Mouse (Mus musculus) intestine, embryonic 14.5 days (tissue): ENCODE measurements around the gene Ech1. TPM values are rescaled to one million over a fixed set of nuclear protein-coding genes. Genes with fewer than 3 reads are reported as not detected.

Experiments used
- ATAC-seq: fragments of 200-750 bp; cut with Nextera tagmentation; replicated peaks from 2 replicates; pipeline ENCODE4 v1.8.0; 2017; ENCODE audit warnings: low read depth, moderate number of reproducible peaks, moderate TSS enrichment, moderate library complexity; ENCODE audit not compliant: low FRiP score, low TSS enrichment
- DNase-seq: peaks from one replicate; pipeline ENCODE4 v3.0.0-alpha.2; 2018; ENCODE audit warnings: low spot score
- H3K27ac ChIP-seq: fragments of 300-500 bp; sonication (generic); 2 replicates; pipeline ENCODE4 v1.5.1; 2014; ENCODE audit warnings: low read depth, mild to moderate bottlenecking, control low read depth
- H3K27me3 ChIP-seq: fragments of 300-500 bp; sonication (generic); replicated peaks from 2 replicates; pipeline ENCODE4 v1.6.1; 2014; ENCODE audit warnings: low read length, control low read depth; ENCODE audit not compliant: control insufficient read depth, insufficient read depth
- H3K36me3 ChIP-seq: fragments of 300-500 bp; sonication (generic); 2 replicates; pipeline ENCODE4 v1.6.1; 2014; ENCODE audit warnings: low read length, control low read depth; ENCODE audit not compliant: control insufficient read depth, insufficient read depth
- H3K4me1 ChIP-seq: fragments of 300-500 bp; sonication (generic); replicated peaks from 2 replicates; pipeline ENCODE4 v1.6.1; 2014; ENCODE audit warnings: low read length, control low read depth, mixed read lengths; ENCODE audit not compliant: control insufficient read depth, insufficient read depth
- H3K4me2 ChIP-seq: fragments of 300-500 bp; sonication (generic); 2 replicates; pipeline ENCODE4 v1.6.1; 2014; ENCODE audit warnings: low read length
- H3K4me3 ChIP-seq: fragments of 300-500 bp; sonication (generic); 2 replicates; pipeline ENCODE4 v1.5.1; 2014; ENCODE audit warnings: low read depth, low read length, control low read depth, mixed read lengths
- H3K9ac ChIP-seq: fragments of 300-500 bp; sonication (generic); 2 replicates; pipeline ENCODE4 v1.6.1; 2014; ENCODE audit warnings: mild to moderate bottlenecking, low read length
- H3K9me3 ChIP-seq: fragments of 300-500 bp; sonication (generic); 2 replicates; pipeline ENCODE4 v1.6.1; 2016; ENCODE audit warnings: low read length, control low read depth; ENCODE audit not compliant: control insufficient read depth
- WGBS: fragments of 180-500 bp; shearing (Covaris S2); extraction: QIAGEN DNeasy Blood & Tissue Kit; methylation state at CpG from one replicate; pipeline ENCODE4 v1.1.7; 2014; 5-methylcytosine and 5-hydroxymethylcytosine counted together
- polyA plus RNA-seq: library from polyadenylated mRNA; unstranded; fragments of >200 nt; fragmentation: Nextera tagmentation; extraction: Ambion mirVana; gene quantifications from 2 replicates; pipeline ENCODE4 v1.2.1, GENCODE M21; 2014

Gene Ech1
- polyA plus RNA-seq, 1 experiment from 2014 or later, result 188 TPM

GRCm38 (mm10) chr7:28849700-28850236 is 24.8 kb downstream of the Ech1 start:
- ATAC-seq, result no peak
- Histone ChIP-seq H3K9ac (no peak overlapping the region), H3K9me3 (no peaks in the 10 kb centered on the region), H3K27ac (no peak overlapping the region), H3K4me2 (no peak overlapping the region), H3K4me1 (no peaks in the 10 kb centered on the region), H3K4me3 (no peak overlapping the region), H3K27me3 (no peaks in the 10 kb centered on the region), H3K36me3 (no peaks in the 10 kb centered on the region)
- no peak for DNase-seq
- WGBS, result 35% methylated on average over 1 of the region's 1 CpGs

DNA sequence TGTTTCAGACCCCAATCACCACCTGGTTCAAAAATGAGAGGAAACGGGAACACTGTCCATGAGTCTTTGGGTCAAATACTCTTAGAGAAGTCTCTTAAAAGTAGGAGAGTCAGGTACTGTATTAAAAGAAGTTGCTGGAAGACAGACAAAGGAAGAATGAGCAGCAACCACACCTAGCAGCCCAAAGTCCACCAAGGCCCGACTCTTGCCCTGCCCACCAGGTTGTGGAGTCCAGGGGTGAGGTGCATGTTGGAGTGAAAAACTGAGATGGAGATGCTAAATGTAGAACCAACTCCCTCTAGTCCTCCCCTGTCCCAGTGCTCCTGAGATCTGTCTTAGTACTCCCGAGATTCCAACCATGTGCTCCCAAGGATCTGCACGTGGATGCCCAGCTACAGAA is 25.6 kb downstream of the Ech1 start:
- WGBS, result 78% methylated on average over 4 of the region's 4 CpGs
- Histone ChIP-seq H3K27me3 (no peaks in the 10 kb centered on the region), H3K36me3 (no peaks in the 10 kb centered on the region), H3K27ac (no peak overlapping the region), H3K9me3 (no peaks in the 10 kb centered on the region), H3K9ac (no peak overlapping the region), H3K4me2 (no peak overlapping the region), H3K4me1 (no peaks in the 10 kb centered on the region), H3K4me3 (no peak overlapping the region)
- DNase-seq, result no peak
- no peak for ATAC-seq

GRCm38 (mm10) chr7:28859953-28860352 is 34.9 kb downstream of the Ech1 start:
- DNase-seq (no peak), ATAC-seq (no peak)
- peaks cover 6% of the 10 kb centered on the region; the same call in 1 of the 2 replicates for H3K4me1 ChIP-seq
- H3K27ac ChIP-seq, result no peak overlapping the region
- WGBS, result 93% methylated on average over 2 of the region's 2 CpGs
- H3K4me2 ChIP-seq, result no peak overlapping the region
- no peak overlapping the region for H3K9ac ChIP-seq
- no peaks in the 10 kb centered on the region for H3K9me3 ChIP-seq
- H3K27me3 ChIP-seq, result no peaks in the 10 kb centered on the region
- no peak overlapping the region for H3K4me3 ChIP-seq
- no peaks in the 10 kb centered on the region for H3K36me3 ChIP-seq

DNA sequence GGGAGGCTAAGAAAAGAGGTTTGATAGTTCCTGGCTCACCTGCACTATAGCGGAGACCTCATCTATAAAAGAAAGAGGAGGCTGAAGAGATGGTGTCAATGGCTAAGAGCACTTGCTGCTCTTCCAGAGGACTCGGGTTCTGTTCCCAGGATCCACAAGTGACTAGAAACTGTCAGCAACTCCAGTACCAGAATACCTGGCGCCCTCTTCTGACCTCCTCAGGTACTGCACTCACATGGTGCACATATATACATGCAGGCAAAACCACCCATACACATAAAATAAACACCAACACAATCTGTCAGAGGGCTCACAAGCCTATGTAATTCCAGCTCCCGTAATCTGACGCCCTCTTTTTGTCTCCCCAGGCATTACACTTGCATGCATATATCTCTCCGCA is 35.9 kb downstream of the Ech1 start:
- Histone ChIP-seq H3K9ac (no peak overlapping the region), H3K9me3 (no peaks in the 10 kb centered on the region), H3K4me1 (peaks cover 11% of the 10 kb centered on the region; the same call in 1 of the 2 replicates), H3K27me3 (no peaks in the 10 kb centered on the region), H3K27ac (no peak overlapping the region), H3K4me3 (no peak overlapping the region), H3K4me2 (no peak overlapping the region), H3K36me3 (no peaks in the 10 kb centered on the region)
- WGBS, result 86% methylated on average over 6 of the region's 6 CpGs
- DNase-seq, result no peak
- ATAC-seq, result no peak

DNA sequence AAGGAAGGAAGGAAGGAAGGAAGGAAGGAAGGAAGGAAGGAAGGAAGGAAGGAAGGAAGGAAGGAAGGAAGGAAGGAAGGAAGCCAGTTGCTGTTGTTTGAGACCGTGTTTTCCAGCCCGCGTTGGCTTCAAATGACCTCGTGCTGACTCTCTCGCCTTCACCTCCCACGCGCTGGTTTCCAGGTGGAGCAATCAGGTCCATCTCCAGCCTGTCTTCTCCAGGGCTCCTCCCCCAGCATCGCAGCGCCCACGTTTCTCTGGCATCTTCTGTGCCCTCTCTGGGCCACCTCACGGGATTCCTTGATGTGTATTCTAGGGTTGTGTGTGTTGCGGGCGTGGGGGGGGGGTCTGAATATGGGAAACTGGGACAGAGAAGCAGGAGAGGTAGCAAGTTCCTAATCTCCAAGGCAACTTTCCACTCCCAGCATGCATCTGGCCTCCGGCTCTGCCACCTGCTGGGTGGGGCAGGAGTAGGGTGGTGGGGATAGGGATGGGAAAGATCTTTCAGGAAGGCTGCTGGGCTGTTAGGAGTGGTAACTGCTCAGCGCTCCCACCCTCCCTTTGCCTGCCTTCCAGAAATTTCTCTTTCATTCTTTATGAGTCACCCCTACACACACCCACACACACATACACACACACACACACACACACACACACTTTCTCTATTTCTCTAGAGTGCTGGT is 37.9 kb downstream of the Ech1 start:
- Histone ChIP-seq H3K4me1 (peaks cover 11% of the 10 kb centered on the region; the same call in 1 of the 2 replicates), H3K9ac (no peak overlapping the region), H3K36me3 (no peaks in the 10 kb centered on the region), H3K4me3 (no peak overlapping the region), H3K4me2 (no peak overlapping the region), H3K9me3 (no peaks in the 10 kb centered on the region), H3K27me3 (no peaks in the 10 kb centered on the region), H3K27ac (no peak overlapping the region)
- DNase-seq (no peak), ATAC-seq (no peak)
- 69% methylated on average over 15 of the region's 15 CpGs for WGBS

- H3K4me1 ChIP-seq, result peaks cover 11% of the 10 kb centered on the region; the same call in 1 of the 2 replicates
- DNase-seq, result no peak
- H3K4me3 ChIP-seq, result no peak within 1 kb of the TSS
- no peaks in the 10 kb centered on the region for H3K27me3 ChIP-seq
- H3K36me3 ChIP-seq, result no peaks in the 10 kb centered on the region
- no peaks in the 10 kb centered on the region for H3K9me3 ChIP-seq
- no peak within 1 kb of the TSS for H3K4me2 ChIP-seq
- no peak for ATAC-seq
- H3K27ac ChIP-seq, result no peak within 1 kb of the TSS
- WGBS, result 83% methylated on average over 6 of the region's 6 CpGs
- no peak within 1 kb of the TSS for H3K9ac ChIP-seq
Measured at GRCm38 (mm10) chr7:28863540-28863939, 38.5 kb downstream of the Ech1 start, which contains the start of gene Lgals7. Gene Lgals7 (plus strand): TSS chr7:28863853.

- no peak overlapping the region for H3K9ac ChIP-seq
- H3K27ac ChIP-seq, result no peak overlapping the region
Measured at GRCm38 (mm10) chr7:28864288-28864750, 39.3 kb downstream of the Ech1 start.

DNA sequence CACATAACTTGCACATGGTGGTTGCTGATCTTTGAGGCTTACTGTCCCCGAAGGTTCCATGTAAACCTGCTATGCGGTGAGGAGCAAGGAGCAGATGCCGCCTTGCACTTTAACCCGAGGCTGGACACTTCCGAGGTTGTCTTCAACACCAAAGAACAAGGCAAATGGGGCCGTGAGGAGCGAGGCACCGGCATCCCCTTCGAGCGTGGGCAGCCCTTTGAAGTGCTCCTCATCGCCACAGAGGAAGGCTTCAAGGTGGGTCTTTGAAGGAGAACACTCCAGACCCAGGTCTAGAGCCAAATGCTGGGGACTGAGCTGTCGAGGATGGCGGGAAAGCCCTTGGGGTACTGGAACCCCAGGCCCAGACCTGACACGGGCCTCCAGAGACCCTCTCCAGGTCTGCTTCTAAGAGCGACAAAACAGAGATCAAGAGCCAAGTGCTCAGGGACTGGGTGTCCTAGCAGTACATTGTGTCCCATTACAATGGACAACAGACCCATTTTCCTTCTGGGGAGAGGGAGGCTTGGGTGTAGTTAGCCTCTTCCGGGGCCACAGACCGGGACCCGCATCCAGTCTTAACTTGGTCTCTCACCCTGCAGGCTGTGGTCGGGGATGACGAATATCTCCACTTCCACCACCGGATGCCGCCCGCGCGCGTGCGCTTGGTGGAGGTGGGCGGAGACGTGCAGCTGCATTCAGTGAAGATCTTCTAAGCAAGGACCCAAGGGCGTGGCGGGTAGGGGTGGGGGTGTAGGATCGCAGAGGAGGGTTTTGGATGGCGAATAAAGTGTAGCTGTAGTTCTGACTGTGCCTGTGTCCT is 40.7 kb downstream of the Ech1 start:
- no peaks in the 10 kb centered on the region for H3K9me3 ChIP-seq
- H3K9ac ChIP-seq, result no peak overlapping the region
- H3K4me3 ChIP-seq, result 0 out of 2 replicates have a peak overlapping the region, but pooled peaks have one; percentile 7
- peaks cover 11% of the 10 kb centered on the region; the same call in 1 of the 2 replicates for H3K4me1 ChIP-seq
- ATAC-seq (peak; percentile 47; the same call in 1 of the 2 replicates), DNase-seq (peak; percentile 87)
- peak overlapping the region; percentile 42 for H3K4me2 ChIP-seq
- H3K27ac ChIP-seq, result no peak overlapping the region
- no peaks in the 10 kb centered on the region for H3K36me3 ChIP-seq
- 38% methylated on average over 33 of the region's 33 CpGs for WGBS
- no peaks in the 10 kb centered on the region for H3K27me3 ChIP-seq

More at GRCm38 (mm10) chr7:28864288-28864750, 39.3 kb downstream of the Ech1 start:
- ATAC-seq (no peak), DNase-seq (peak; percentile 59)
- Histone ChIP-seq H3K4me3 (no peak overlapping the region), H3K9me3 (no peaks in the 10 kb centered on the region), H3K4me2 (no peak overlapping the region), H3K36me3 (no peaks in the 10 kb centered on the region), H3K27me3 (no peaks in the 10 kb centered on the region), H3K4me1 (peaks cover 11% of the 10 kb centered on the region; the same call in 1 of the 2 replicates)
- 42% methylated on average over 9 of the region's 9 CpGs for WGBS
